Mouse (Mus musculus): ENCODE measurements around the gene Spata7. TPM values are rescaled to one million over a fixed set of nuclear protein-coding genes. Genes with fewer than 3 reads are reported as not detected.

Gene Spata7
- polyA plus RNA-seq (2014; fragmentation: Nextera tagmentation; extraction: Ambion mirVana) = 12.9 and 13.7 TPM in 2 replicates

- H3K4me3 ChIP-seq (ENCODE audit: control insufficient read depth in 1 of 2, insufficient read depth in 1 of 2, low read depth in 1 of 2, low read length in 2 of 2) = peak within 1 kb of the TSS; percentile 84 to 99
- peak; percentile 92 for ATAC-seq (ENCODE audit: insufficient number of reproducible peaks, insufficient read depth, low FRiP score, low read depth)
- no peaks in the 10 kb centered on the region; the same call in 1 of the 2 replicates for H3K9me3 ChIP-seq (ENCODE audit: control insufficient read depth, low read length)
- H3K4me2 ChIP-seq (ENCODE audit: low read length) = peak within 1 kb of the TSS; percentile 78
- no peaks in the 10 kb centered on the region for H3K27me3 ChIP-seq (ENCODE audit: control insufficient read depth, insufficient read depth, low read length)
- peaks cover 0 to 7% of the 10 kb centered on the region in 2 experiments; a peak in 2 of 4 replicates for H3K4me1 ChIP-seq (ENCODE audit: control insufficient read depth in 2 of 2, insufficient read depth in 2 of 2, low read length in 2 of 2)
- peaks cover 7% of the 10 kb centered on the region; the same call in 1 of the 2 replicates for H3K36me3 ChIP-seq (ENCODE audit: control insufficient read depth, insufficient read depth, low read length)
- peak within 1 kb of the TSS; percentile 45 to 55; a peak in 3 of 4 replicates for H3K27ac ChIP-seq (replicated peaks in 1 of 2; ENCODE audit: control insufficient read depth in 1 of 2, insufficient read depth in 1 of 2, low read depth in 2 of 2, low read length in 2 of 2)
- peak within 1 kb of the TSS; percentile 80 for H3K9ac ChIP-seq (ENCODE audit: low read length)
- 2% methylated on average over 32 of the region's 32 CpGs for WGBS
Observed at GRCm38 (mm10) chr12:98627392-98628259, at the start of gene Spata7. Gene Spata7 (plus strand): TSS chr12:98628157.

GRCm38 (mm10) chr12:98585302-98585701 is 42.7 kb upstream of the Spata7 start:
- H3K27ac ChIP-seq (replicated peaks in 1 of 2; ENCODE audit: control insufficient read depth in 1 of 2, insufficient read depth in 1 of 2, low read depth in 2 of 2, low read length in 2 of 2) = no peak overlapping the region
- no peak overlapping the region for H3K4me2 ChIP-seq (ENCODE audit: low read length)

GRCm38 (mm10) chr12:98588573-98588972 is 39.4 kb upstream of the Spata7 start:
- H3K36me3 ChIP-seq (ENCODE audit: control insufficient read depth, insufficient read depth, low read length) = no peaks in the 10 kb centered on the region
- peaks cover 4% of the 10 kb centered on the region; the same call in 1 of the 2 replicates for H3K9me3 ChIP-seq (ENCODE audit: control insufficient read depth, low read length)
- H3K27ac ChIP-seq (replicated peaks in 1 of 2; ENCODE audit: control insufficient read depth in 1 of 2, insufficient read depth in 1 of 2, low read depth in 2 of 2, low read length in 2 of 2) = no peak overlapping the region
- ATAC-seq (ENCODE audit: insufficient number of reproducible peaks, insufficient read depth, low FRiP score, low read depth) = no peak
- H3K4me2 ChIP-seq (ENCODE audit: low read length) = no peak overlapping the region
- H3K9ac ChIP-seq (ENCODE audit: low read length) = no peak overlapping the region
- no peaks in the 10 kb centered on the region for H3K27me3 ChIP-seq (ENCODE audit: control insufficient read depth, insufficient read depth, low read length)
- H3K4me1 ChIP-seq (ENCODE audit: control insufficient read depth in 2 of 2, insufficient read depth in 2 of 2, low read length in 2 of 2) = no peaks in the 10 kb centered on the region
- 56% methylated on average over 6 of the region's 6 CpGs for WGBS
- no peak overlapping the region for H3K4me3 ChIP-seq (ENCODE audit: control insufficient read depth in 1 of 2, insufficient read depth in 1 of 2, low read depth in 1 of 2, low read length in 2 of 2)

More at GRCm38 (mm10) chr12:98585302-98585701, 42.7 kb upstream of the Spata7 start:
- H3K4me1 ChIP-seq (ENCODE audit: control insufficient read depth in 2 of 2, insufficient read depth in 2 of 2, low read length in 2 of 2) = no peaks in the 10 kb centered on the region
- H3K4me3 ChIP-seq (ENCODE audit: control insufficient read depth in 1 of 2, insufficient read depth in 1 of 2, low read depth in 1 of 2, low read length in 2 of 2) = no peak overlapping the region
- WGBS = 39% methylated on average over 3 of the region's 3 CpGs
- no peaks in the 10 kb centered on the region; the same call in 1 of the 2 replicates for H3K27me3 ChIP-seq (ENCODE audit: control insufficient read depth, insufficient read depth, low read length)
- no peak for ATAC-seq (ENCODE audit: insufficient number of reproducible peaks, insufficient read depth, low FRiP score, low read depth)
- H3K9me3 ChIP-seq (ENCODE audit: control insufficient read depth, low read length) = no peaks in the 10 kb centered on the region
- no peak overlapping the region for H3K9ac ChIP-seq (ENCODE audit: low read length)
- H3K36me3 ChIP-seq (ENCODE audit: control insufficient read depth, insufficient read depth, low read length) = no peaks in the 10 kb centered on the region

GRCm38 (mm10) chr12:98591016-98591415 is 36.9 kb upstream of the Spata7 start:
- 81% methylated on average over 2 of the region's 2 CpGs for WGBS
- Histone ChIP-seq H3K4me3 (ENCODE audit: control insufficient read depth in 1 of 2, insufficient read depth in 1 of 2, low read depth in 1 of 2, low read length in 2 of 2) (no peak overlapping the region), H3K4me1 (ENCODE audit: control insufficient read depth in 2 of 2, insufficient read depth in 2 of 2, low read length in 2 of 2) (no peaks in the 10 kb centered on the region), H3K9ac (ENCODE audit: low read length) (no peak overlapping the region), H3K36me3 (ENCODE audit: control insufficient read depth, insufficient read depth, low read length) (no peaks in the 10 kb centered on the region), H3K27me3 (ENCODE audit: control insufficient read depth, insufficient read depth, low read length) (no peaks in the 10 kb centered on the region), H3K4me2 (ENCODE audit: low read length) (no peak overlapping the region), H3K9me3 (ENCODE audit: control insufficient read depth, low read length) (peaks cover 4% of the 10 kb centered on the region; the same call in 1 of the 2 replicates), H3K27ac (replicated peaks in 1 of 2; ENCODE audit: control insufficient read depth in 1 of 2, insufficient read depth in 1 of 2, low read depth in 2 of 2, low read length in 2 of 2) (no peak overlapping the region)
- ATAC-seq (ENCODE audit: insufficient number of reproducible peaks, insufficient read depth, low FRiP score, low read depth) = no peak

- ATAC-seq (ENCODE audit: insufficient number of reproducible peaks, insufficient read depth, low FRiP score, low read depth) = no peak
- Histone ChIP-seq H3K9ac (ENCODE audit: low read length) (no peak overlapping the region), H3K4me2 (ENCODE audit: low read length) (no peak overlapping the region), H3K27me3 (ENCODE audit: control insufficient read depth, insufficient read depth, low read length) (no peaks in the 10 kb centered on the region), H3K4me1 (ENCODE audit: control insufficient read depth in 2 of 2, insufficient read depth in 2 of 2, low read length in 2 of 2) (peaks cover 0 to 8% of the 10 kb centered on the region in 2 experiments; a peak in 3 of 4 replicates), H3K9me3 (ENCODE audit: control insufficient read depth, low read length) (peaks cover 14% of the 10 kb centered on the region), H3K4me3 (ENCODE audit: control insufficient read depth in 1 of 2, insufficient read depth in 1 of 2, low read depth in 1 of 2, low read length in 2 of 2) (no peak overlapping the region), H3K27ac (replicated peaks in 1 of 2; ENCODE audit: control insufficient read depth in 1 of 2, insufficient read depth in 1 of 2, low read depth in 2 of 2, low read length in 2 of 2) (no peak overlapping the region), H3K36me3 (ENCODE audit: control insufficient read depth, insufficient read depth, low read length) (no peaks in the 10 kb centered on the region)
- 87% methylated on average over 5 of the region's 5 CpGs for WGBS
Observed at GRCm38 (mm10) chr12:98600861-98601260, 27.1 kb upstream of the Spata7 start.

GRCm38 (mm10) chr12:98602114-98602513 is 25.8 kb upstream of the Spata7 start:
- 6% methylated on average over 6 of the region's 6 CpGs for WGBS
- H3K4me2 ChIP-seq (ENCODE audit: low read length) = peak overlapping the region; percentile 43; the same call in 1 of the 2 replicates
- no peak for ATAC-seq (ENCODE audit: insufficient number of reproducible peaks, insufficient read depth, low FRiP score, low read depth)

GRCm38 (mm10) chr12:98605264-98605663 is 22.7 kb upstream of the Spata7 start:
- Histone ChIP-seq H3K4me1 (ENCODE audit: control insufficient read depth in 2 of 2, insufficient read depth in 2 of 2, low read length in 2 of 2) (peaks cover 0 to 8% of the 10 kb centered on the region in 2 experiments; a peak in 3 of 4 replicates), H3K4me2 (ENCODE audit: low read length) (no peak overlapping the region), H3K27ac (replicated peaks in 1 of 2; ENCODE audit: control insufficient read depth in 1 of 2, insufficient read depth in 1 of 2, low read depth in 2 of 2, low read length in 2 of 2) (no peak overlapping the region), H3K27me3 (ENCODE audit: control insufficient read depth, insufficient read depth, low read length) (no peaks in the 10 kb centered on the region), H3K9ac (ENCODE audit: low read length) (no peak overlapping the region), H3K36me3 (ENCODE audit: control insufficient read depth, insufficient read depth, low read length) (no peaks in the 10 kb centered on the region), H3K4me3 (ENCODE audit: control insufficient read depth in 1 of 2, insufficient read depth in 1 of 2, low read depth in 1 of 2, low read length in 2 of 2) (no peak overlapping the region), H3K9me3 (ENCODE audit: control insufficient read depth, low read length) (no peaks in the 10 kb centered on the region)
- 71% methylated on average over 1 of the region's 1 CpGs for WGBS
- ATAC-seq (ENCODE audit: insufficient number of reproducible peaks, insufficient read depth, low FRiP score, low read depth) = no peak

More at GRCm38 (mm10) chr12:98602114-98602513, 25.8 kb upstream of the Spata7 start:
- H3K27me3 ChIP-seq (ENCODE audit: control insufficient read depth, insufficient read depth, low read length) = no peaks in the 10 kb centered on the region
- no peaks in the 10 kb centered on the region for H3K36me3 ChIP-seq (ENCODE audit: control insufficient read depth, insufficient read depth, low read length)
- no peak overlapping the region for H3K27ac ChIP-seq (replicated peaks in 1 of 2; ENCODE audit: control insufficient read depth in 1 of 2, insufficient read depth in 1 of 2, low read depth in 2 of 2, low read length in 2 of 2)
- H3K4me3 ChIP-seq (ENCODE audit: control insufficient read depth in 1 of 2, insufficient read depth in 1 of 2, low read depth in 1 of 2, low read length in 2 of 2) = no peak overlapping the region
- no peak overlapping the region for H3K9ac ChIP-seq (ENCODE audit: low read length)
- H3K9me3 ChIP-seq (ENCODE audit: control insufficient read depth, low read length) = peaks cover 10% of the 10 kb centered on the region
- H3K4me1 ChIP-seq (ENCODE audit: control insufficient read depth in 2 of 2, insufficient read depth in 2 of 2, low read length in 2 of 2) = peaks cover 0 to 8% of the 10 kb centered on the region in 2 experiments; a peak in 3 of 4 replicates
